Mouse (Mus musculus): ENCODE data around the gene Lrrc23. TPM values are rescaled to one million over a fixed set of nuclear protein-coding genes. Genes with fewer than 3 reads are reported as not detected.

Gene Lrrc23
- polyA plus RNA-seq, 2 experiments: 0.88 to 1.1 TPM

GRCm38 (mm10) chr6:124746654-124747632 is 32.6 kb downstream of the Lrrc23 start:
- H3K4me3 ChIP-seq (replicated peaks; ENCODE audit: low read length): no peak overlapping the region
- H3K4me1 ChIP-seq (ENCODE audit: control insufficient read depth, insufficient read depth, low read length): peaks cover 14% of the 10 kb centered on the region
- no peak for DNase-seq (ENCODE audit: low spot score)
- peaks cover 70% of the 10 kb centered on the region for H3K36me3 ChIP-seq (ENCODE audit: control insufficient read depth, insufficient read depth, low read length)
- no peak overlapping the region for H3K9ac ChIP-seq (ENCODE audit: low read depth, low read length, severe bottlenecking)
- TF ChIP-seq POLR2A (IDR thresholded peaks at IDR 0.05; ENCODE audit: borderline replicate concordance, extremely low read depth, insufficient read depth, insufficient read length): no peak
- WGBS: 83% methylated on average over 7 of the region's 7 CpGs
- H3K27me3 ChIP-seq (ENCODE audit: control insufficient read depth, insufficient read depth, low read length): no peaks in the 10 kb centered on the region
- no peaks in the 10 kb centered on the region for H3K9me3 ChIP-seq (ENCODE audit: control insufficient read depth, low read length)
- no peak for ATAC-seq (ENCODE audit: low FRiP score, low read depth)
- H3K27ac ChIP-seq (replicated peaks; ENCODE audit: low read depth, low read length): no peak overlapping the region
- peak overlapping the region; percentile 98 for H3K4me2 ChIP-seq (replicated peaks; ENCODE audit: low read depth, low read length, severe bottlenecking)

GRCm38 (mm10) chr6:124746296-124746605 is 33.3 kb downstream of the Lrrc23 start:
- WGBS: 22% methylated on average over 8 of the region's 8 CpGs
- no peak for ATAC-seq (ENCODE audit: low FRiP score, low read depth)
- peak overlapping the region; percentile 49 for H3K4me3 ChIP-seq (replicated peaks; ENCODE audit: low read length)
- H3K4me2 ChIP-seq (replicated peaks; ENCODE audit: low read depth, low read length, severe bottlenecking): peak overlapping the region; percentile 98
- peak overlapping the region; percentile 70 for H3K27ac ChIP-seq (replicated peaks; ENCODE audit: low read depth, low read length)
- H3K9ac ChIP-seq (ENCODE audit: low read depth, low read length, severe bottlenecking): peak overlapping the region; percentile 80
- no peak for DNase-seq (ENCODE audit: low spot score)
- no peaks in the 10 kb centered on the region for H3K9me3 ChIP-seq (ENCODE audit: control insufficient read depth, low read length)
- H3K36me3 ChIP-seq (ENCODE audit: control insufficient read depth, insufficient read depth, low read length): peaks cover 70% of the 10 kb centered on the region
- TF ChIP-seq POLR2A (IDR thresholded peaks at IDR 0.05; ENCODE audit: borderline replicate concordance, extremely low read depth, insufficient read depth, insufficient read length): no peak
- H3K27me3 ChIP-seq (ENCODE audit: control insufficient read depth, insufficient read depth, low read length): no peaks in the 10 kb centered on the region
- peaks cover 14% of the 10 kb centered on the region for H3K4me1 ChIP-seq (ENCODE audit: control insufficient read depth, insufficient read depth, low read length)

GRCm38 (mm10) chr6:124745490-124746295 is 33.8 kb downstream of the Lrrc23 start:
- Histone ChIP-seq H3K4me3 (replicated peaks; ENCODE audit: low read length) (peak overlapping the region; percentile 49), H3K9ac (ENCODE audit: low read depth, low read length, severe bottlenecking) (peak overlapping the region; percentile 80), H3K27me3 (ENCODE audit: control insufficient read depth, insufficient read depth, low read length) (no peaks in the 10 kb centered on the region), H3K4me1 (ENCODE audit: control insufficient read depth, insufficient read depth, low read length) (peaks cover 14% of the 10 kb centered on the region), H3K27ac (replicated peaks; ENCODE audit: low read depth, low read length) (peak overlapping the region; percentile 70), H3K9me3 (ENCODE audit: control insufficient read depth, low read length) (no peaks in the 10 kb centered on the region), H3K36me3 (ENCODE audit: control insufficient read depth, insufficient read depth, low read length) (peaks cover 70% of the 10 kb centered on the region), H3K4me2 (replicated peaks; ENCODE audit: low read depth, low read length, severe bottlenecking) (peak overlapping the region; percentile 98)
- peak; percentile 95 for DNase-seq (ENCODE audit: low spot score)
- TF ChIP-seq POLR2A (IDR thresholded peaks at IDR 0.05; ENCODE audit: borderline replicate concordance, extremely low read depth, insufficient read depth, insufficient read length): no peak
- ATAC-seq (ENCODE audit: low FRiP score, low read depth): peak; percentile 78
- under 1% methylated on average over 51 of the region's 85 CpGs for WGBS

GRCm38 (mm10) chr6:124744755-124745321 is 34.7 kb downstream of the Lrrc23 start:
- H3K4me1 ChIP-seq (ENCODE audit: control insufficient read depth, insufficient read depth, low read length): peaks cover 16% of the 10 kb centered on the region
- H3K27me3 ChIP-seq (ENCODE audit: control insufficient read depth, insufficient read depth, low read length): no peaks in the 10 kb centered on the region
- H3K4me2 ChIP-seq (replicated peaks; ENCODE audit: low read depth, low read length, severe bottlenecking): peak overlapping the region; percentile 98
- H3K9ac ChIP-seq (ENCODE audit: low read depth, low read length, severe bottlenecking): peak overlapping the region; percentile 34
- H3K36me3 ChIP-seq (ENCODE audit: control insufficient read depth, insufficient read depth, low read length): peaks cover 64% of the 10 kb centered on the region
- ATAC-seq (ENCODE audit: low FRiP score, low read depth) (no peak), DNase-seq (ENCODE audit: low spot score) (no peak)
- 66% methylated on average over 26 of the region's 26 CpGs for WGBS
- peak overlapping the region; percentile 49 for H3K4me3 ChIP-seq (replicated peaks; ENCODE audit: low read length)
- no peak for TF ChIP-seq POLR2A (IDR thresholded peaks at IDR 0.05; ENCODE audit: borderline replicate concordance, extremely low read depth, insufficient read depth, insufficient read length)
- 0 out of 2 replicates have a peak overlapping the region, but pooled peaks have one; percentile 70 for H3K27ac ChIP-seq (replicated peaks; ENCODE audit: low read depth, low read length)
- H3K9me3 ChIP-seq (ENCODE audit: control insufficient read depth, low read length): no peaks in the 10 kb centered on the region

GRCm38 (mm10) chr6:124743647-124744046 is 35.9 kb downstream of the Lrrc23 start:
- no peak for DNase-seq (ENCODE audit: low spot score)

More at GRCm38 (mm10) chr6:124743647-124744046, 35.9 kb downstream of the Lrrc23 start:
- H3K36me3 ChIP-seq (ENCODE audit: control insufficient read depth, insufficient read depth, low read length): peaks cover 53% of the 10 kb centered on the region
- no peak for TF ChIP-seq POLR2A (IDR thresholded peaks at IDR 0.05; ENCODE audit: borderline replicate concordance, extremely low read depth, insufficient read depth, insufficient read length)
- no peak overlapping the region for H3K27ac ChIP-seq (replicated peaks; ENCODE audit: low read depth, low read length)
- H3K9me3 ChIP-seq (ENCODE audit: control insufficient read depth, low read length): no peaks in the 10 kb centered on the region
- no peak overlapping the region for H3K9ac ChIP-seq (ENCODE audit: low read depth, low read length, severe bottlenecking)
- H3K4me1 ChIP-seq (ENCODE audit: control insufficient read depth, insufficient read depth, low read length): peaks cover 20% of the 10 kb centered on the region
- no peak overlapping the region for H3K4me2 ChIP-seq (replicated peaks; ENCODE audit: low read depth, low read length, severe bottlenecking)
- no peaks in the 10 kb centered on the region for H3K27me3 ChIP-seq (ENCODE audit: control insufficient read depth, insufficient read depth, low read length)
- no peak overlapping the region for H3K4me3 ChIP-seq (replicated peaks; ENCODE audit: low read length)
- 88% methylated on average over 8 of the region's 8 CpGs for WGBS
- ATAC-seq (ENCODE audit: low FRiP score, low read depth): no peak

Measured in limb, embryonic 14.5 days (tissue).